Mouse (Mus musculus): ENCODE results near the gene Rab3d.

- TF ChIP-seq POLR2A (IDR thresholded peaks at IDR 0.05; ENCODE audit: extremely low read depth, insufficient read depth, low read length) (no peak), CTCF (IDR thresholded peaks at IDR 0.05; ENCODE audit: low read depth, low read length) (no peak)
Observed at GRCm38 (mm10) chr9:21963417-21963816, 45.4 kb upstream of the Rab3d start, which contains the start of gene Epor.

Data from liver, adult 2 months (tissue).